Mouse (Mus musculus): ENCODE measurements around the gene Gdpd1.
A peak's percentile ranks its signal among the peaks of the same experiment; 100 is the strongest.

Gene Gdpd1

GRCm38 (mm10) chr11:86992461-86992988 lies 81.3 kb downstream of the Gdpd1 start:
- peak in 1 of 2 experiments; percentile 68 for DNase-seq (ENCODE audit: inconsistent age in 2 of 2, low spot score in 1 of 2)

- peak in 1 of 2 experiments; percentile 82 for DNase-seq (ENCODE audit: inconsistent age in 2 of 2, low spot score in 1 of 2)
Observed at GRCm38 (mm10) chr11:86991241-86991640, 82.6 kb downstream of the Gdpd1 start.

GRCm38 (mm10) chr11:86990309-86990708 lies 83.6 kb downstream of the Gdpd1 start:
- no peak for DNase-seq (ENCODE audit: inconsistent age in 2 of 2, low spot score in 1 of 2)

GRCm38 (mm10) chr11:86984990-86985389 lies 88.9 kb downstream of the Gdpd1 start:
- peak in 1 of 2 experiments; percentile 40 for DNase-seq (ENCODE audit: inconsistent age in 2 of 2, low spot score in 1 of 2)
